Mouse (Mus musculus) hindbrain, embryonic 10.5 days (tissue): ENCODE data around the gene Cd3eap. TPM values are rescaled to one million over a fixed set of nuclear protein-coding genes. Genes with fewer than 3 reads are reported as not detected.

Source experiments
- DNase-seq: peaks from one replicate; pipeline ENCODE4 v3.0.0-alpha.2; 2017; ENCODE audit warnings: low spot score
- H3K27ac ChIP-seq: fragments of 300-500 bp; sonication (generic); 2 replicates; pipeline ENCODE4 v1.5.1; 2016; ENCODE audit warnings: mild to moderate bottlenecking, moderate library complexity
- H3K27me3 ChIP-seq: fragments of 300-500 bp; sonication (generic); 2 replicates; pipeline ENCODE4 v1.6.1; 2016; ENCODE audit warnings: mild to moderate bottlenecking; ENCODE audit not compliant: poor library complexity, insufficient read depth, severe bottlenecking
- H3K36me3 ChIP-seq: fragments of 300-500 bp; sonication (generic); 2 replicates; pipeline ENCODE4 v1.6.1; 2016; ENCODE audit warnings: mild to moderate bottlenecking, moderate library complexity
- H3K4me1 ChIP-seq: fragments of 300-500 bp; sonication (generic); replicated peaks from 2 replicates; pipeline ENCODE4 v1.6.1; 2016; ENCODE audit warnings: mild to moderate bottlenecking
- H3K4me3 ChIP-seq: fragments of 300-500 bp; sonication (generic); 2 replicates; pipeline ENCODE4 v1.5.1; 2016; ENCODE audit warnings: mild to moderate bottlenecking, moderate library complexity
- H3K9me3 ChIP-seq: fragments of 300-500 bp; sonication (generic); 2 replicates; pipeline ENCODE4 v1.6.1; 2016; ENCODE audit warnings: mild to moderate bottlenecking, moderate library complexity
- WGBS: fragments of 180-500 bp; shearing (Covaris S2); methylation state at CpG from one replicate; pipeline ENCODE4 v1.1.7; 2016; 5-methylcytosine and 5-hydroxymethylcytosine counted together
- polyA plus RNA-seq: library from polyadenylated mRNA; unstranded; fragments of >200 nt; fragmentation: Nextera tagmentation; extraction: Ambion mirVana; gene quantifications from 2 replicates; pipeline ENCODE4 v1.2.1, GENCODE M21; 2016

The Cd3eap gene
- polyA plus RNA-seq, 1 experiment from 2014 or later, result 18.7 TPM

- 6% methylated on average over 48 of the region's 48 CpGs for WGBS
- Histone ChIP-seq H3K27me3 (no peaks in the 10 kb centered on the region), H3K27ac (peak within 1 kb of the TSS; percentile 84), H3K4me3 (peak within 1 kb of the TSS; percentile 96), H3K36me3 (peaks cover 40% of the 10 kb centered on the region), H3K4me1 (peaks cover 20% of the 10 kb centered on the region), H3K9me3 (no peaks in the 10 kb centered on the region)
- DNase-seq, result peak; percentile 100
Observed at GRCm38 (mm10) chr7:19381377-19382165, 22.3 kb upstream of the Cd3eap start, which contains the start of gene Ercc2. Gene Ercc2, plus strand, starts transcription at chr7:19382010.

GRCm38 (mm10) chr7:19378049-19378448 lies 18.8 kb upstream of the Cd3eap start:
- H3K4me3 ChIP-seq, result no peak overlapping the region
- H3K4me1 ChIP-seq, result peaks cover 10% of the 10 kb centered on the region
- peaks cover 32% of the 10 kb centered on the region for H3K36me3 ChIP-seq
- DNase-seq, result no peak
- 64% methylated on average over 8 of the region's 8 CpGs for WGBS
- H3K27me3 ChIP-seq, result no peaks in the 10 kb centered on the region
- no peaks in the 10 kb centered on the region for H3K9me3 ChIP-seq
- no peak overlapping the region for H3K27ac ChIP-seq

GRCm38 (mm10) chr7:19376019-19376418 lies 16.7 kb upstream of the Cd3eap start:
- Histone ChIP-seq H3K27ac (no peak overlapping the region), H3K27me3 (no peaks in the 10 kb centered on the region), H3K9me3 (no peaks in the 10 kb centered on the region), H3K36me3 (peaks cover 37% of the 10 kb centered on the region), H3K4me1 (no peaks in the 10 kb centered on the region), H3K4me3 (no peak overlapping the region)
- no peak for DNase-seq
- 87% methylated on average over 4 of the region's 4 CpGs for WGBS

- Histone ChIP-seq H3K27me3 (peaks cover 4% of the 10 kb centered on the region; the same call in 1 of the 2 replicates), H3K4me1 (peaks cover under 1% of the 10 kb centered on the region; the same call in 1 of the 2 replicates), H3K27ac (no peak overlapping the region), H3K36me3 (peaks cover 37% of the 10 kb centered on the region), H3K9me3 (no peaks in the 10 kb centered on the region), H3K4me3 (no peak overlapping the region)
- 73% methylated on average over 18 of the region's 18 CpGs for WGBS
- DNase-seq, result no peak
Observed at GRCm38 (mm10) chr7:19375368-19375767, 16.1 kb upstream of the Cd3eap start.

- peaks cover 24% of the 10 kb centered on the region for H3K27me3 ChIP-seq
- H3K4me3 ChIP-seq, result no peak overlapping the region
- H3K4me1 ChIP-seq, result peaks cover 12% of the 10 kb centered on the region
- H3K9me3 ChIP-seq, result no peaks in the 10 kb centered on the region
- peaks cover 37% of the 10 kb centered on the region for H3K36me3 ChIP-seq
- 86% methylated on average over 2 of the region's 2 CpGs for WGBS
- no peak for DNase-seq
- no peak overlapping the region for H3K27ac ChIP-seq
Observed at GRCm38 (mm10) chr7:19373367-19373766, 14.1 kb upstream of the Cd3eap start.

GRCm38 (mm10) chr7:19369823-19370425 lies 10.6 kb upstream of the Cd3eap start:
- peaks cover 14% of the 10 kb centered on the region for H3K4me1 ChIP-seq
- 10% methylated on average over 46 of the region's 46 CpGs for WGBS
- peaks cover 26% of the 10 kb centered on the region for H3K27me3 ChIP-seq
- H3K27ac ChIP-seq, result peak overlapping the region; percentile 84
- peak overlapping the region; percentile 57 for H3K4me3 ChIP-seq
- peak; percentile 69 for DNase-seq
- H3K36me3 ChIP-seq, result peaks cover 14% of the 10 kb centered on the region; the same call in 1 of the 2 replicates
- H3K9me3 ChIP-seq, result no peaks in the 10 kb centered on the region

- peaks cover 32% of the 10 kb centered on the region for H3K27me3 ChIP-seq
- 0 out of 2 replicates have a peak, but pooled peaks cover 5% of the 10 kb centered on the region for H3K36me3 ChIP-seq
- H3K4me1 ChIP-seq, result peaks cover 21% of the 10 kb centered on the region
- WGBS, result 21% methylated on average over 16 of the region's 16 CpGs
- no peaks in the 10 kb centered on the region for H3K9me3 ChIP-seq
- no peak overlapping the region for H3K27ac ChIP-seq
- no peak overlapping the region for H3K4me3 ChIP-seq
- peak; percentile 40 for DNase-seq
Observed at GRCm38 (mm10) chr7:19368380-19368779, 9.1 kb upstream of the Cd3eap start.

GRCm38 (mm10) chr7:19365376-19365775 lies 6.1 kb upstream of the Cd3eap start:
- Histone ChIP-seq H3K4me3 (no peak overlapping the region), H3K27me3 (peaks cover 38% of the 10 kb centered on the region), H3K36me3 (no peaks in the 10 kb centered on the region), H3K4me1 (peaks cover 44% of the 10 kb centered on the region), H3K27ac (no peak overlapping the region), H3K9me3 (no peaks in the 10 kb centered on the region)
- 85% methylated on average over 4 of the region's 4 CpGs for WGBS
- no peak for DNase-seq

- Histone ChIP-seq H3K27me3 (peaks cover 23% of the 10 kb centered on the region), H3K4me1 (peaks cover 46% of the 10 kb centered on the region), H3K36me3 (no peaks in the 10 kb centered on the region), H3K9me3 (no peaks in the 10 kb centered on the region), H3K27ac (no peak overlapping the region), H3K4me3 (no peak overlapping the region)
- peak; percentile 74 for DNase-seq
- 4% methylated on average over 18 of the region's 18 CpGs for WGBS
Observed at GRCm38 (mm10) chr7:19363881-19364280, 4.6 kb upstream of the Cd3eap start.

- Histone ChIP-seq H3K4me1 (peaks cover 57% of the 10 kb centered on the region), H3K27ac (0 out of 2 replicates have a peak overlapping the region, but pooled peaks have one; percentile 35), H3K36me3 (peaks cover 9% of the 10 kb centered on the region), H3K4me3 (peak overlapping the region; percentile 86), H3K9me3 (no peaks in the 10 kb centered on the region), H3K27me3 (peaks cover 16% of the 10 kb centered on the region; the same call in 1 of the 2 replicates)
- WGBS, result 35% methylated on average over 4 of the region's 4 CpGs
- no peak for DNase-seq
Observed at GRCm38 (mm10) chr7:19362276-19362675, 3.0 kb upstream of the Cd3eap start.

GRCm38 (mm10) chr7:19361720-19362119 lies 2.4 kb upstream of the Cd3eap start:
- H3K4me1 ChIP-seq, result peaks cover 57% of the 10 kb centered on the region
- H3K27ac ChIP-seq, result peak overlapping the region; percentile 60
- peak overlapping the region; percentile 86 for H3K4me3 ChIP-seq
- H3K9me3 ChIP-seq, result no peaks in the 10 kb centered on the region
- peaks cover 16% of the 10 kb centered on the region; the same call in 1 of the 2 replicates for H3K27me3 ChIP-seq
- 13% methylated on average over 16 of the region's 16 CpGs for WGBS
- DNase-seq, result peak; percentile 73
- peaks cover 14% of the 10 kb centered on the region for H3K36me3 ChIP-seq

GRCm38 (mm10) chr7:19360944-19361343 lies 1.7 kb upstream of the Cd3eap start:
- peaks cover 22% of the 10 kb centered on the region for H3K36me3 ChIP-seq
- H3K9me3 ChIP-seq, result no peaks in the 10 kb centered on the region
- peaks cover 62% of the 10 kb centered on the region for H3K4me1 ChIP-seq
- H3K27ac ChIP-seq, result peak overlapping the region; percentile 93; the same call in 1 of the 2 replicates
- DNase-seq, result peak; percentile 88
- H3K4me3 ChIP-seq, result peak overlapping the region; percentile 86
- WGBS, result under 1% methylated on average over 27 of the region's 27 CpGs
- H3K27me3 ChIP-seq, result peaks cover 16% of the 10 kb centered on the region; the same call in 1 of the 2 replicates
